Mouse (Mus musculus) induced T-regulatory cell, adult 2 months (primary cell): ENCODE measurements around the gene Dyrk1b.
"Not testable (repeated sequence)": the region's sequence is repeated elsewhere in the genome, so short reads cannot be mapped to it uniquely, and the experiment has no call there.

ENCODE experiments used
- DNase-seq: peaks from one replicate; pipeline ENCODE4 v3.0.0-alpha.2; 2012; ENCODE audit warnings: low read depth

Dyrk1b gene

GRCm38 (mm10) chr7:28195414-28196098, 16.3 kb downstream of the Dyrk1b start:
- no peak for DNase-seq

GRCm38 (mm10) chr7:28196528-28196927, 17.3 kb downstream of the Dyrk1b start:
- DNase-seq: no peak

GRCm38 (mm10) chr7:28199054-28199453, 19.8 kb downstream of the Dyrk1b start:
- DNase-seq: no peak

GRCm38 (mm10) chr7:28203207-28204108, 24.2 kb downstream of the Dyrk1b start:
- no peak for DNase-seq

- no peak for DNase-seq
These were observed 26.9 kb downstream of the Dyrk1b start for GRCm38 (mm10) chr7:28206044-28206600.

GRCm38 (mm10) chr7:28208396-28208987, 29.2 kb downstream of the Dyrk1b start:
- no peak for DNase-seq

GRCm38 (mm10) chr7:28208988-28209508, 29.8 kb downstream of the Dyrk1b start:
- peak; percentile 83 for DNase-seq

GRCm38 (mm10) chr7:28210731-28211130, 31.5 kb downstream of the Dyrk1b start:
- no peak for DNase-seq

GRCm38 (mm10) chr7:28214142-28214541, 34.9 kb downstream of the Dyrk1b start:
- peak; percentile 71 for DNase-seq

GRCm38 (mm10) chr7:28215950-28216349, 36.7 kb downstream of the Dyrk1b start:
- not testable (repeated sequence) for DNase-seq

- not testable (repeated sequence) for DNase-seq
These were observed 38.5 kb downstream of the Dyrk1b start for GRCm38 (mm10) chr7:28217811-28218210.

GRCm38 (mm10) chr7:28218951-28219740, 39.9 kb downstream of the Dyrk1b start:
- not testable (repeated sequence) for DNase-seq

- not testable (repeated sequence) for DNase-seq
These were observed 47.6 kb downstream of the Dyrk1b start for GRCm38 (mm10) chr7:28226836-28227235.

- DNase-seq: not testable (repeated sequence)
These were observed 48.2 kb downstream of the Dyrk1b start for GRCm38 (mm10) chr7:28227421-28227820.
